Mouse (Mus musculus) brain, embryonic 18.5 days (tissue): ENCODE results near the gene Rufy3.

Source experiments
- DNase-seq: peaks from one replicate; pipeline ENCODE4 v3.0.0-alpha.2; 2012; ENCODE audit warnings: low read depth, low spot score

The Rufy3 gene

GRCm38 (mm10) chr5:88684226-88684625 lies 119.4 kb downstream of the Rufy3 start:
- DNase-seq: no peak

DNA sequence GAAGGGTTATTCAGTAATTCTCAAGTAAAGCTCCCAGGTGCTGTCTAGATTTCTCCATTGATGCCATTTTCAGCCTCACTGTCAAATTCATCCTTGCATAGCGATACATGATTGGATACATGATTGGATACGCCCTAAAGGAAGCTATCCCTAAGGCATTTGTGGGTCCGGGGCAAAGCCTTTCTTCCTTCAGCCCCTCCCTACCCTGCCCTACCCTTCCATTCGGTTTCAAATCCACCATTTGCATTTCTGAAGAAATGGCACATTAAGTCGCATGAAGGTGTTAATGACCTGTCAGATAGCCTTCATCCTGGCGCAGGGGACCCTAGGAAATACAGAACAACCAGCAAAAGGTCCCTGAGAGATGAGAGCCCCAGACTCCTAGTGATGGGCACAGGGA lies 120.5 kb downstream of the Rufy3 start:
- DNase-seq: no peak

DNA sequence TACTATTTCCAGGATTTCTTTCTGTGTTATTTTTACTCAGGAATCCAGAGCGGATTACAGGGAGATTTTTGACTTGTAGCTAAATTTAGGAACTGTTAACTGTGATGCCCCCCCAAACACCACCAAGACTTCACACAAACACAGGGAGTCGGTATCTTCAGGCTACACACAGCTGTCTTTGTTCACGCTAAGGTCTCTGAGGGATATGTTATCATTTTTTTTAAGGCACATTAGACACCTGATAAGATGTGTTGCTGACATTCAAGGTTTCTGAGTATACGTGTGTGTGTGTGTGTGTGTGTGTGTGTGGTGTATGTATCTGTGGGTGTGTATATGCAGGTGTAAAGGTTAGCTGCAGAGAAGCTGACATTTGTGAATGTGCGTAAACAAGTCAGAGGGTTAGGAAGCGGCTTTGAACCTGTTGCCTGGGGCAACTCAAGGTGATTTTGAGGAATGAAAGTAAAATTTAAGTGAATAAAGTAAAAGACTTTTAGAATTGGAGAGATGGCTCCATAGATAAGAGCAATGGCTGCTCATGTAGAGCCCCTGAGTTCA lies 121.0 kb downstream of the Rufy3 start:
- DNase-seq: no peak

DNA sequence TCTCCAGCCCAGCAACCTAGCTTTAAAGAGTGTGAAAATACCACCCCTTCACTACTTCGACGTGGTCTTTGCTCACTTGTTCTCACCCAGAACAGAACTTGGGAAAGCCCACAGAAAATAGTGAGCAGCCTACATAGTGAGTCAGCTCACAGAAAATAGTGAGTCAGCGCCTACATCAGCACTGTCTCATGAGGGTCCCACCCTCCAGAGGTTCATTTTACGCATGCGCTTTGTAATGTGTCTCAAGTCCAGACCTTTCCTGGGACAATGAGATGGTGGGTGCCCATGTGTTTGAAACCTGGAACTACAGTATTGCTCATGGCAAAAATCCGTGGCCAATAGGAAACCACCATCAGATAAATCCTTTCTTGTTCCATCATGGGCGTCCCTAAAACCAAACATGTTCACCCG lies 123.2 kb downstream of the Rufy3 start:
- no peak for DNase-seq

DNA sequence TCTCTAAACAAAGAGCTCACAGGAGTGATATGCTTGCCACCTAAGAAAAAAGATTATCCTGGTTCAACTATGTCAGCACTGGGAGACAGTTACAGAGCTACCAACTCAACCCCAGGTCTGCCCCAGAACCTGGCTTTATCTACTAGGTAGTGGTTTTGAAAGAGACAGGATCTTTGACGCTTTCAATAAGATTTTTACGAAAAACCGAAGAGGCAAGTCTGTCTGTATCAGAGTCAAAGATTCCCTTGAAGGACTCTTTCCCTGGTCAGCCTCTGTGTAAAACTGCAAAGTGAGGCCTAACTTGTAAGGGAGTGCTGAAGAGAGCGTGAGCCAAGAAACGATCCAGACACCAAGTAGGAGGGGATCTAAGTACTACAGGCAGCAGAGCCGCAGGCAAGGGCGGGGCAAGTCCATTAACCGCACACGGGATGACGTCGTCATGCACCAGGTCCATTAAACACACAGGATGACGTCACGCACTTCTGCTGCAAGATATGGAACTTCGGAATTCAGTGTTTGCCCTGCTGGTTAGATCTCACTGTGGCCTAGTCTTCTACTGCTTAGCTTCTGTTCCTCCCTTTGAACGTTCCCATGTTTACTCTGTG lies 123.8 kb downstream of the Rufy3 start:
- no peak for DNase-seq

GRCm38 (mm10) chr5:88689279-88689938 lies 124.6 kb downstream of the Rufy3 start:
- no peak for DNase-seq

DNA sequence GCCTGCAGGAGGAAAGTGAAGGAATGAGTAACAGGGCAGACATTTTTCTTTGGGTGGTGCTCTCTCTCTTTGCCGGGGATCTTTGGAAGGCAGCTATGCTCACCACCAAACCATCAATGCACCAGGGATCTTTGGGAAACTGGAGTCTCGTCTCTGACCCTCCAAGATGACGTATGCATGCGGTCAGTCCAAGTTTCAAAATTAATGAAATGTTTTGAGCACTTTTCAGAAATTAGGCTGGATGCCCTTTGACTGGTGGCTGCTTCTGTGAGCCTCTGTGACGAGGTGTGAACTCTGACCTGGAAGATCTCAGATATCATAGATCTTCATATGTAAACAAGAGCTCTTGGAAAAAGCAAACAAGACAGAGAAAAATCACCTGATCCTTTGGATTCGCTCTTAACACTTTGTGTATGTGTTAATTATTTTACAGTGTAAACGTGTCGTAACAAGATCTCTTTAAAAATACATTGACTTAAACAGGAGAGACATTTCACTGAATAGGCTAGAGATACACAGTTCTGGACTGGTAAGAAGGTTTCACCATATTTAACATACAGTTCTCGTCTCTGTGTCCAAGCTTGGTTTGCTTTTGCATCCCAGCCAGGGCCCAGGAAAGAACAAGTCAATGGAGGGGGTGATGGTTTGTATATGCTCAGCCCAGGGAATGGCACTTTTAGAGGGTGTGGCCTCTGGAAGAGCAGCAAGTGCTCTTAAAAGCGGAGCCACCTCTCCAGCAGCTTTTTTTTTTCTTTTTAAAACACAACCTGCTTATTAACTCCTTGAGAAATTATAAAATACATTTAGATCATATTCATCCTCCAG lies 126.1 kb downstream of the Rufy3 start:
- DNase-seq: no peak

- DNase-seq: no peak
Observed at GRCm38 (mm10) chr5:88691506-88692095, 126.8 kb downstream of the Rufy3 start.

GRCm38 (mm10) chr5:88692586-88692985 lies 127.7 kb downstream of the Rufy3 start:
- no peak for DNase-seq

GRCm38 (mm10) chr5:88693057-88693456 lies 128.2 kb downstream of the Rufy3 start:
- no peak for DNase-seq

- no peak for DNase-seq
Observed at GRCm38 (mm10) chr5:88697291-88697690, 132.5 kb downstream of the Rufy3 start.

- no peak for DNase-seq
Observed at GRCm38 (mm10) chr5:88699251-88699913, 134.5 kb downstream of the Rufy3 start.
